Mouse (Mus musculus) thymus, postnatal 10 days (tissue): Measurements from ENCODE around the gene Gm3182.
"Not testable (repeated sequence)": the region's sequence is repeated elsewhere in the genome, so short reads cannot be mapped to it uniquely, and the experiment has no call there.

Experiments used
- DNase-seq, 2 experiments: peaks; one replicate each; pipeline ENCODE4 v3.0.0; 2021; ENCODE audit warnings: low spot score in 2 of 2

Gm3182 gene

DNA sequence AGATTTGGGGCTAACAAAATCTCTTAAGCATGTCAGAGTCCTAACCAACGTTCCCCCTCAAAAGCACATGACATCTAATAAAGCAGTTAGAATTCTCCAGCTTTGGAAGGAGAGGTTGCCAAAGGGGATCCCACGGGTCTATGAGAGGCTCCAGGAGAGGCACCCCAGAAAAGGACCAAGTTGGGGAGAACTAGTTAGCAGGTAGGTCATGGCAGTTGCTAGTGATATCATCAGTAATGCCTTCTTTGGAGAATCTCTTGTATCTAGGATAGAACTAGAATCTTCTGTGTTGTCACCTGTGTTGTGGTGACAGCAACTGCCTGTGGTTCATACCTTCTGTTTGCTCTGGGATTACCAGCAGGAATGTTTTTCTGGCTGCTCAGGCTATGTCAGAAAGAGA lies at the start of gene Gm3182:
Gm3182 (plus strand) TSS at position 301 of the 400 bp plus-strand sequence.
- DNase-seq: not testable (repeated sequence)

DNA sequence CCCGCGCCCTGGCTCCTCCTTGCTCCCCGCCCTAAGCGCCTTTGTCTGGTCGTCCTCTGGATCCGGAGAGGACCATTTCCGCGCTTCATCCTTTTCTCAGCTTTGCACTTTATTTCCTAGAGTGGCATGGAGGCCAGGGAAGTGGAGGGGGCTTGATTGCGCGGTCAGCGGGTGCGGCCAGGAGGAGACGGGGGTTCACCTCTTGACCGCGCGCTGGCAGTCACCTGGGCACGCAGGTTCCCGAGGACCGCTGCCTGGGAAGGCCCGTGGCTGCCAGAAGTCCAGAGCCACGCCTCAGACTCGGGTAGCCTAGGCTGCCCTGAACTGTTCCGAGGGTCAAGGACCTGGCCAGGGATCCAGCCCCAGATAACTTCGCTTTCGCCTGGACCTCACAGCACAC lies 17.9 kb downstream of the Gm3182 start:
- not testable (repeated sequence) for DNase-seq
